Mouse (Mus musculus) layer of hippocampus, adult 9-11 months (tissue): ENCODE measurements around the gene Rwdd2a.
"Not testable (repeated sequence)": the region's sequence is repeated elsewhere in the genome, so short reads cannot be mapped to it uniquely, and the experiment has no call there.

Experiments
- DNase-seq: peaks from one replicate; pipeline ENCODE4 v3.0.0; 2022

The Rwdd2a gene

GRCm38 (mm10) chr9:86592676-86593668, 21.2 kb downstream of the Rwdd2a start:
- peak; percentile 72 for DNase-seq

DNA sequence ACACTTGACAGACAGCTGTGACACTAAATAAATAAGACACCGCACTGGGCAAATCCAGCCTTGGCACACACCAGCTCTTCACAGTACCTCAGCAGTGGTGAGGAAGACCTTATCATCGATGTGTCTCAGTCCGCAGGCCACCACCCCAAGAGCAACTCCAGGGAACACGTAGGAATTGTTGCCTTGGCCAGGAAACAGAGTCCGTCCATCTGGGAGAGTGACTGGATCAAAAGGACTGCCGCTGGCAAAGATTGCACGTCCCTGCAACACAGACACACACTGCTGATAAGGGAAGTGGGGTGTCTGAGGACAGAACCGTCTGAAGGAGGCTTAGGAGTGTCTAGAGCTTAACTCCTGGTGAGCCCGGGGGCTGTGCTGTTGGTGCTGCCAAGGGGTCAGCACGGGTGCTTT, 22.6 kb downstream of the Rwdd2a start:
- DNase-seq: not testable (repeated sequence)

- not testable (repeated sequence) for DNase-seq
Observed at GRCm38 (mm10) chr9:86596983-86597382, 25.2 kb downstream of the Rwdd2a start.

DNA sequence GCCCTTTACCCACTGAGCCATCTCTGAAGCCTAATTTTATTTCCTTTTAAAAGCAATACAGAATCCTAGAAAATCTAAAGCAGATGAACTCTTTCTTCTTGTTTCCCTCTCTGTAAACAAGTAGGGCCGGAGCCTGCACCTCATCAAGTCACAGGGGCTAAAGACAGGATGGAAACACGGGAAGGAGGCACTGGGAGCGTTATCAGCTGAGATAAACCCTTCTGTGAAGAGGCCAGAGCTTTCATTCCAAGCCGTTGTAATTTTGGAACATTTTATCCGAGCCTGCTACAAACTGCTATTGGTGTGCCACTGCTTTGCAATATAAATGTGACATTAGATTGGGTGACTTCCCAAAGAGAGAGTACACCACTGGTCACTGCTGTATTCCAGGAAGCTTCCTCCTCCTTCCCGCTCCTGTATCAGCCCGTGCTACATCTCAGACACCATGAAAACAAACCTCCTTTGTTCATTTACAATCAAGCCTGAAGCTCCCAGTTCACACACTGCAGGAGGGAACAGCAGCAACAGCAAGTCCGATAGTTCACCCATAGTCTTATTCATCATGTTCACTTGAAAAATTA, 28.0 kb downstream of the Rwdd2a start:
- DNase-seq: no peak

GRCm38 (mm10) chr9:86605776-86606175, 34.0 kb downstream of the Rwdd2a start:
- DNase-seq: no peak

DNA sequence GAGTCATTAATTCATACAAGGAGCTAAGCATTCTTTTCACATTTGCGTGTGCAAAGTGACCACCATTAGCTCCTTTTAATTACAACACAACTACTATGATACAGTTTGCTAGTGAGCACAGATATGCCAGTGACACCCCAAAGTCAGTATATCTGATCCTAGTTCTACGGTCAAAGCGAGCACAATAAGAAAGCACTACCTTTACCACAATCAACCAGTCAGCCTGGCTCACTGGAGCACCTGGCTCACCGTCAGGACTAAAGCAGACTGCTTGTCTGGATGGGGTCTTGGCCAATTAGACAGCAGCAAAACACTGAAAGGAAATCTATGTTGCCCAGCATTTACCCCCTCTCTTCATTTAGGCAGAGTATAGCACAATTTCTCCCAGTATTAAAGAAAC, 40.3 kb downstream of the Rwdd2a start:
- DNase-seq: no peak

- no peak for DNase-seq
Observed at GRCm38 (mm10) chr9:86615765-86616164, 44.0 kb downstream of the Rwdd2a start.

- no peak for DNase-seq
Observed at GRCm38 (mm10) chr9:86617837-86618492, 46.2 kb downstream of the Rwdd2a start.

- no peak for DNase-seq
Observed at GRCm38 (mm10) chr9:86619341-86620139, 47.7 kb downstream of the Rwdd2a start.

DNA sequence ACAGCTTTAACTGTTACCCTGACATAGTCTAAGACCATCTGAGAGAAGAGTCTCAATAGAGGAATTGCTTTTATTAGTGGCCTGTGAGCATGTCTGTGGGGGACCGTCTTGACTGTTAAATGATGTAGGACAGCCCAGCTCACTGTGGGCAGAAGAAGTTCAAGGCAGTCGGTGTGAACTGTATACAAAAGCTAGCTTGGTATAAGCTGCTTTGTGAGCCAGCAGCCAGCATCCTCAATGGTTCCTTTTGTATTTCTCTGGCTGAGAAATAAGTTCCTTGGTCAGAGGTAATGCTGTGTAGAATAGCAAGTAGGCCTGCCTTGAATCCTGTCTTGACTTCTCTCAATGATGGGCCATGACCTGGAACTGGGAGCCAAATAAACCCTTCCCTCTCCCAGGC, 50.3 kb downstream of the Rwdd2a start:
- DNase-seq: peak; percentile 18

DNA sequence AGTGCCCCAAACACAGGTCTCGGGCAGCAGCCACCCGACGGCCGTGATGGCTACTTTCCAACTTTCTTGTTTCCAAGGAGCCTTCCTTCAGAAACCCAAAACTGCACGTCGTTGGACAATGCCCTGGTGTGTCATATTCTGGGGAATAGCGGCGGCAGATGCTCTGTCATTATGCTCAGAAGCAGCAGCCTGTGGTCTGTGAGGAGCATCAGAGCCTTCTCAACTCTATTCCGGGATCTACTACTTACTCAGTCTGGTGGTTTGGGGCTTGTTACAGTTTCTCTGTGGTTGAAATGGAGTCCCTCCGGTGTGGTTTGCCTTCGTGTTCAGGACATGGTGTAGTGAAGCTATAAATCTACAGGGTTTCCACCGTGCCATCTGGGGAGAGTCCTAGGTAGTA, 52.2 kb downstream of the Rwdd2a start:
- no peak for DNase-seq
